Mouse (Mus musculus) CH12.LX (cell line): ENCODE measurements around the gene Vps45. TPM values are rescaled to one million over a fixed set of nuclear protein-coding genes. Genes with fewer than 3 reads are reported as not detected.

ENCODE experiments used
- DNase-seq: peaks from one replicate; pipeline ENCODE4 v3.0.0-alpha.2; 2013; ENCODE audit errors: extremely low read depth
- H3K27ac ChIP-seq: 2 replicates; pipeline ENCODE4 v1.5.1; 2012; ENCODE audit warnings: low read depth, mild to moderate bottlenecking, control low read depth, moderate library complexity; ENCODE audit not compliant: insufficient read depth
- H3K27me3 ChIP-seq: replicated peaks from 2 replicates; pipeline ENCODE3; 2012; ENCODE audit warnings: inconsistent platforms
- H3K36me3 ChIP-seq, 2 experiments: replicated peaks in 1 of 2; 2 replicates each; pipeline versions ENCODE3 to v1.6.1; 2012; ENCODE audit warnings: inconsistent platforms in 1 of 2, low read length in 1 of 2, mild to moderate bottlenecking in 1 of 2, mixed read lengths in 1 of 2, moderate library complexity in 1 of 2; ENCODE audit not compliant: control insufficient read depth in 1 of 2, insufficient read depth in 1 of 2
- H3K4me1 ChIP-seq, 2 experiments: 2 replicates each; pipeline ENCODE4 v1.6.1; 2012; ENCODE audit warnings: inconsistent platforms in 1 of 2, moderate library complexity in 1 of 2; ENCODE audit not compliant: insufficient read depth in 2 of 2, control insufficient read depth in 1 of 2
- H3K4me2 ChIP-seq: 2 replicates; pipeline ENCODE4 v1.6.1; 2012; ENCODE audit warnings: low read depth, mild to moderate bottlenecking, control low read depth; ENCODE audit not compliant: poor library complexity, insufficient read depth, severe bottlenecking
- H3K4me3 ChIP-seq, 3 experiments: fragments of 150-350 bp in 1 of 3; sonication (generic) in 1 of 3; replicated peaks in 1 of 3; 2 replicates each; pipeline versions ENCODE3 to v1.5.1; 2011 to 2012; ENCODE audit warnings: low read depth in 2 of 3, low read length in 2 of 3, mild to moderate bottlenecking in 2 of 3, moderate library complexity in 2 of 3, control low read depth in 1 of 3, improper control_type of control experiment in 1 of 3, inconsistent platforms in 1 of 3, mixed read lengths in 1 of 3; ENCODE audit not compliant: poor library complexity in 1 of 3
- H3K79me2 ChIP-seq: replicated peaks from 2 replicates; pipeline ENCODE4 v1.6.1; 2012; ENCODE audit warnings: mild to moderate bottlenecking, moderate library complexity; ENCODE audit not compliant: control insufficient read depth, poor library complexity, insufficient read depth, severe bottlenecking; ENCODE audit errors: extremely low read depth
- H3K9ac ChIP-seq: 2 replicates; pipeline ENCODE4 v1.6.1; 2012; ENCODE audit warnings: low read depth, mild to moderate bottlenecking, control low read depth, moderate library complexity; ENCODE audit not compliant: insufficient read depth
- H3K9me3 ChIP-seq: replicated peaks from 2 replicates; pipeline ENCODE3; 2012; ENCODE audit warnings: low read length, inconsistent platforms, mixed read lengths
- CTCF ChIP-seq, 2 experiments: IDR thresholded peaks in 1 of 2; conservative IDR thresholded peaks in 1 of 2; 2 replicates each; pipeline ENCODE4 v1.5.1; 2011 to 2012; ENCODE audit warnings: low read depth in 2 of 2, low read length in 2 of 2, improper control_type of control experiment in 1 of 2, inconsistent platforms in 1 of 2, mild to moderate bottlenecking in 1 of 2, moderate library complexity in 1 of 2
- E2F4 ChIP-seq: IDR thresholded peaks from 2 replicates; pipeline ENCODE4 v1.6.1; 2011; ENCODE audit warnings: low read depth, low read length, improper control_type of control experiment; ENCODE audit not compliant: insufficient replicate concordance
- ELF1 ChIP-seq: IDR thresholded peaks from 2 replicates; pipeline ENCODE4 v1.6.1; 2014; ENCODE audit warnings: low read depth, mild to moderate bottlenecking, inconsistent platforms, low read length, improper control_type of control experiment
- ETS1 ChIP-seq: conservative IDR thresholded peaks from 2 replicates; pipeline ENCODE4 v1.6.1; 2012; ENCODE audit warnings: low read depth, mild to moderate bottlenecking, inconsistent platforms, low read length, improper control_type of control experiment, moderate library complexity
- HCFC1 ChIP-seq: IDR thresholded peaks from 2 replicates; pipeline ENCODE4 v1.6.1; 2012; ENCODE audit warnings: low read depth, mild to moderate bottlenecking, inconsistent platforms, low read length, improper control_type of control experiment
- MAX ChIP-seq: IDR thresholded peaks from 2 replicates; pipeline ENCODE4 v1.6.1; 2011; ENCODE audit warnings: low read length, improper control_type of control experiment
- MEF2A ChIP-seq: IDR thresholded peaks from 2 replicates; pipeline ENCODE4 v1.6.1; 2014; ENCODE audit warnings: low read depth, mild to moderate bottlenecking, inconsistent platforms, low read length, improper control_type of control experiment, borderline replicate concordance
- MXI1 ChIP-seq: IDR thresholded peaks from 2 replicates; pipeline ENCODE4 v1.6.1; 2011; ENCODE audit warnings: mild to moderate bottlenecking, low read depth, low read length, improper control_type of control experiment
- MYC ChIP-seq: IDR thresholded peaks from 2 replicates; pipeline ENCODE4 v1.6.1; 2011; ENCODE audit warnings: low read depth, mild to moderate bottlenecking, improper control_type of control experiment, low read length
- RAD21 ChIP-seq: IDR thresholded peaks from 2 replicates; pipeline ENCODE4 v1.6.1; 2011; ENCODE audit warnings: low read depth, mild to moderate bottlenecking, low read length, improper control_type of control experiment, moderate library complexity
- SMC3 ChIP-seq: IDR thresholded peaks from 2 replicates; pipeline ENCODE4 v1.6.1; 2011; ENCODE audit warnings: low read depth, low read length, improper control_type of control experiment
- USF2 ChIP-seq: conservative IDR thresholded peaks from 2 replicates; pipeline ENCODE4 v1.6.1; 2011; ENCODE audit warnings: low read depth, low read length, improper control_type of control experiment
- ZNF384 ChIP-seq: IDR thresholded peaks from 2 replicates; pipeline ENCODE4 v1.6.1; 2012; ENCODE audit warnings: low read depth, low read length, improper control_type of control experiment, inconsistent platforms
- dilution Hi-C: fragments of 300-500 bp; cut with MboI; formaldehyde crosslinking; loops from 2 replicates; pipeline ENCODE4 v1.14.3; 2020; ENCODE audit warnings: low sequenced_read_pairs; ENCODE audit not compliant: extremely low pct_unique_long_range_greater_than_20kb, extremely low pct_ligation_motif_present
- in situ Hi-C: fragments of 300-500 bp; cut with MboI; formaldehyde crosslinking; loops from 3 replicates; pipeline ENCODE4 v1.14.3; 2019; ENCODE audit warnings: low sequenced_read_pairs, low pct_ligation_motif_present, low pct_unique_long_range_greater_than_20kb, mixed read lengths
- polyA plus RNA-seq: library from polyadenylated mRNA; unstranded; fragments of >175 nt; gene quantifications from 2 replicates; pipeline ENCODE4 v1.2.1, GENCODE M21; 2012; ENCODE audit warnings: low read depth; ENCODE audit not compliant: insufficient read length
- total RNA-seq, 2 experiments: library from RNA; depleted of rRNA; stranded (reverse); fragments of 300-350 nt in 1 of 2; fragments of >200 nt in 1 of 2; gene quantifications; 2 replicates each; pipeline ENCODE4 v1.2.3; 2012 to 2014

Gene Vps45
- total and polyA plus RNA-seq, 3 experiments, result 16.2 to 20.8 (median 16.8) TPM

- Histone ChIP-seq H3K36me3 (no peaks in the 10 kb centered on the region), H3K79me2 (no peaks in the 10 kb centered on the region), H3K9ac (no peak overlapping the region), H3K27me3 (no peaks in the 10 kb centered on the region), H3K4me1 (peaks cover 3 to 6% of the 10 kb centered on the region in 2 experiments), H3K27ac (no peak overlapping the region), H3K4me2 (no peak overlapping the region), H3K9me3 (peaks cover 2% of the 10 kb centered on the region), H3K4me3 (no peak overlapping the region)
- DNase-seq, result no peak
- in situ Hi-C loops, result loop anchor here (5.0 kb wide), 1 partner anchor 57 kb away; no protein-coding TSS in a partner anchor
- dilution Hi-C loops, result no loop called here
- TF ChIP-seq RAD21, result peak; percentile 76
- no peak for TF ChIP-seq MYC
- TF ChIP-seq SMC3, result peak; percentile 83
- TF ChIP-seq E2F4, result no peak
- peak in 1 of 2 experiments; percentile 74; a peak in 2 of 4 replicates for TF ChIP-seq CTCF (conservative IDR thresholded peaks at IDR 0.05 in 1 of 2, IDR thresholded peaks at IDR 0.05 in 1 of 2; ENCODE audit: low read depth in 2 of 2, low read length in 2 of 2)
- peak; percentile 60; the same call in 1 of the 2 replicates for TF ChIP-seq ZNF384
- TF ChIP-seq, all 38 proteins: peak for 4
Measured at GRCm38 (mm10) chr3:96089882-96090489, 31.7 kb upstream of the Vps45 start.

- H3K4me2 ChIP-seq, result no peak overlapping the region
- H3K9me3 ChIP-seq, result peaks cover 5% of the 10 kb centered on the region
- in situ Hi-C loops (no loop called here), dilution Hi-C loops (no loop called here)
- H3K4me1 ChIP-seq, result no peaks in the 10 kb centered on the region
- H3K9ac ChIP-seq, result no peak overlapping the region
- H3K27me3 ChIP-seq, result no peaks in the 10 kb centered on the region
- no peaks in the 10 kb centered on the region for H3K79me2 ChIP-seq
- TF ChIP-seq ZNF384 (no peak), ELF1 (no peak), HCFC1 (no peak), MXI1 (no peak)
- H3K36me3 ChIP-seq, result no peaks in the 10 kb centered on the region
- H3K4me3 ChIP-seq, result no peak overlapping the region
- no peak for DNase-seq
- no peak overlapping the region for H3K27ac ChIP-seq
Measured at GRCm38 (mm10) chr3:96087801-96088200, 29.5 kb upstream of the Vps45 start.

DNA sequence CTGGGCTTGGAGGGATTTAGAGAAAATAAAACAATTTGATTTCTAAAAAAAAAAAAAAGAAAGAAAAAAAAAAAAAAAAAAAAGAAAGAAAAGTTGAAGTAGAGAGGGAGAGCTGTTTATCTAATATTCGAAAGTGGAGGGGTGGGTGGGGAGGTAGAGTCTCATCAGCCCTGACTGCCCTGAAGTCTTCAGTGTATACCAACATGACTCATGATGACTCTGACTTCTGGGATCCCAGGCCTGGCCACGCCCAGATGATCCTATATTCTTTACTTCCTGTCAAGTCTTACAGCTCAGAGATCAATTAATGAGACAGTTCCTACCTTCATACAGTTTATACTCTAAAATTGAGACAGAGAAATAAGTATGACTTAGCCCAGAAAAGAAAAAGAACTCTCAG, 29.0 kb upstream of the Vps45 start:
- no peak for DNase-seq
- Histone ChIP-seq H3K36me3 (no peaks in the 10 kb centered on the region), H3K27ac (no peak overlapping the region), H3K79me2 (no peaks in the 10 kb centered on the region), H3K4me1 (no peaks in the 10 kb centered on the region), H3K9me3 (peaks cover 5% of the 10 kb centered on the region), H3K27me3 (no peaks in the 10 kb centered on the region), H3K4me3 (no peak overlapping the region), H3K4me2 (no peak overlapping the region), H3K9ac (no peak overlapping the region)
- in situ Hi-C loops, result no loop called here
- dilution Hi-C loops, result no loop called here
- TF ChIP-seq MAX (no peak), SMC3 (no peak), RAD21 (no peak), USF2 (no peak), MEF2A (no peak), MYC (no peak), ETS1 (no peak), E2F4 (no peak)
